In the genomic region with DNA sequence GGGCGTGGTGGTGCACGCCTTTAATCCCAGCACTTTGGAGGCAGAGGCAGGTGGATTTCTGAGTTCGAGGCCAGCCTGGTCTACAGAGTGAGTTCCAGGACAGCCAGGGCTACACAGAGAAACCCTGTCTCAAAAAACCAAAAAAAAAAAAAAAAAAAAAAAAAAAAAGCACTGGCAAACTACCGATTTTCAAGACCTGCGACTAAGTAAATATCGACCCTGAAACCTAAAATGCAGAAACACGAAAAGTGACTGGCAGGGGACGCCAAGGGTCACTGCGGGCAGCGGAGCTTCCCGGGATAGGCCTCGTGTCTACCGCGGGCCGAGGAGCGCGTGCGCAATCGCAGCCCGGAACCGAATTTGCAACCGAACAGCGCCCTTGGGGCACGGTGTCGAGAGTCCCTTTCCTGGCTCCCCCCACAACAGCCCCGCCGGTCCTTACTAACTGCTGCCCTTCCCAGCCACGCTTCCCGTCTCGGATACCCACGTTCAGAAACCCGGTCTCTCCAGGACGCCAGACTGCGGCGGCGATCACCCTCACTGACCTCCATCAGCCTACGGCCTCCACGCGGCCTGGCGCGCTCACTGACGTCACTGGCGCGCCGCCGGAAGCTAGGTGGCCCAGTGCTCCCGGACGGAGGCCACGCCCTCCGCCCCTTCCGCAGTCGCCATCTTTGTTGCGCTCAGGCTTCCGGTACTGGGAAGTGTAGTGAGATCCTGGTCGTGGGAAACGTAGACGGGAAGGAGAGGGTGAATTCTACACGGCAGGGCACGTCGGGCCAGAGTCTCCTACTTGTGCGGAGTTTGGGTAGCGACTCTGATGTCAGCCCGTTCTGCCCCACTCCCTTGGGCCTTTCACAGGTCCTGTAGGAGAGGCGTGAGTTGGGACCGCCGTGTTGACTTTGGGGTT, we compare ENCODE assay signal across 8 mouse cellular contexts. TPM values are rescaled to one million over a fixed set of nuclear protein-coding genes. Genes with fewer than 3 reads are reported as not detected.
DNase-seq lines count a peak whose midpoint lies in the region; ATAC-seq and TF ChIP-seq lines count a peak whose summit lies in the region.

A gene (minus strand): TSS at position 590 of the 910 bp plus-strand sequence.

- peak; percentile 96 for DNase-seq in 416B (ENCODE audit: low read depth)
- peak; percentile 92 for DNase-seq in heart, adult 8-10 months (ENCODE audit: low spot score)
- peak; percentile 94 for DNase-seq in kidney, adult 9 months
- DNase-seq in limb, embryonic 14.5 days (ENCODE audit: low spot score), result peak; percentile 95
- DNase-seq in midbrain, postnatal 0 days (ENCODE audit: low spot score), result peak; percentile 97
- peak; percentile 82 to 85 for DNase-seq in spleen, postnatal 14 days (ENCODE audit: low spot score in 2 of 2)

- no peak for TF ChIP-seq CTCF in bone marrow, adult 2 months (IDR thresholded peaks at IDR 0.05; ENCODE audit: control insufficient read depth, insufficient read depth, low read length)
- peak; percentile 1; the same call in 1 of the 2 replicates for TF ChIP-seq CTCF in midbrain, postnatal 0 days (IDR thresholded peaks at IDR 0.05)

- H3K4me3 ChIP-seq in bone marrow, adult 2 months (replicated peaks; ENCODE audit: control insufficient read depth, low read depth, low read length), result peak within 1 kb of the TSS; percentile 90
- H3K4me3 ChIP-seq in embryonic facial prominence, embryonic 15.5 days (replicated peaks), result peak within 1 kb of the TSS; percentile 88
- peak within 1 kb of the TSS; percentile 66 for H3K4me3 ChIP-seq in limb, embryonic 14.5 days (replicated peaks; ENCODE audit: low read length)
- H3K4me3 ChIP-seq in midbrain, postnatal 0 days (ENCODE audit: low read depth, low read length), result peak within 1 kb of the TSS; percentile 69

- H3K4me2 ChIP-seq in embryonic facial prominence, embryonic 15.5 days (replicated peaks), result peak within 1 kb of the TSS; percentile 85
- peak within 1 kb of the TSS; percentile 78 for H3K4me2 ChIP-seq in limb, embryonic 14.5 days (replicated peaks; ENCODE audit: low read depth, low read length, severe bottlenecking)
- H3K4me2 ChIP-seq in midbrain, postnatal 0 days (ENCODE audit: low read depth, low read length, poor library complexity, severe bottlenecking), result peak within 1 kb of the TSS; percentile 69

- H3K9me3 ChIP-seq in embryonic facial prominence, embryonic 15.5 days (replicated peaks), result no peaks in the 10 kb centered on the region
- H3K9me3 ChIP-seq in limb, embryonic 14.5 days (ENCODE audit: control insufficient read depth, low read length), result no peaks in the 10 kb centered on the region
- H3K9me3 ChIP-seq in midbrain, postnatal 0 days (ENCODE audit: low read length), result no peaks in the 10 kb centered on the region

- peak within 1 kb of the TSS; percentile 71 for H3K9ac ChIP-seq in embryonic facial prominence, embryonic 15.5 days
- peak within 1 kb of the TSS; percentile 70 for H3K9ac ChIP-seq in limb, embryonic 14.5 days (ENCODE audit: low read depth, low read length, severe bottlenecking)
- H3K9ac ChIP-seq in midbrain, postnatal 0 days (replicated peaks; ENCODE audit: low read length, poor library complexity, severe bottlenecking), result peak within 1 kb of the TSS; percentile 76

- H3K4me1 ChIP-seq in bone marrow, adult 2 months (ENCODE audit: control insufficient read depth, insufficient read depth, low read length), result peaks cover 6% of the 10 kb centered on the region; the same call in 1 of the 2 replicates
- peaks cover 24% of the 10 kb centered on the region for H3K4me1 ChIP-seq in embryonic facial prominence, embryonic 15.5 days
- peaks cover 13% of the 10 kb centered on the region for H3K4me1 ChIP-seq in limb, embryonic 14.5 days (ENCODE audit: control insufficient read depth, insufficient read depth, low read length)
- peaks cover 14% of the 10 kb centered on the region for H3K4me1 ChIP-seq in midbrain, postnatal 0 days (ENCODE audit: insufficient read depth, low read length)

- under 1% methylated on average over 66 of the region's 66 CpGs for WGBS in bone marrow, adult 2 months
- under 1% methylated on average over 66 of the region's 66 CpGs for WGBS in embryonic facial prominence, embryonic 15.5 days
- WGBS in limb, embryonic 14.5 days, result under 1% methylated on average over 60 of the region's 66 CpGs
- WGBS in midbrain, postnatal 0 days, result under 1% methylated on average over 64 of the region's 66 CpGs

- peak; percentile 92 for ATAC-seq in embryonic facial prominence, embryonic 15.5 days (ENCODE audit: insufficient number of reproducible peaks, low FRiP score, low TSS enrichment, low read depth)
- ATAC-seq in limb, embryonic 14.5 days (ENCODE audit: low FRiP score, low read depth), result peak; percentile 96
- peak; percentile 95 for ATAC-seq in midbrain, postnatal 0 days (ENCODE audit: low FRiP score)

- H3K36me3 ChIP-seq in embryonic facial prominence, embryonic 15.5 days, result peaks cover 32% of the 10 kb centered on the region
- H3K36me3 ChIP-seq in limb, embryonic 14.5 days (ENCODE audit: control insufficient read depth, insufficient read depth, low read length), result peaks cover 39% of the 10 kb centered on the region
- H3K36me3 ChIP-seq in midbrain, postnatal 0 days (ENCODE audit: insufficient read depth, low read length), result peaks cover 24% of the 10 kb centered on the region

- H3K27ac ChIP-seq in bone marrow, adult 2 months (ENCODE audit: control insufficient read depth, insufficient read depth, low read depth, low read length, poor library complexity), result peak within 1 kb of the TSS; percentile 96
- peak within 1 kb of the TSS; percentile 91 for H3K27ac ChIP-seq in embryonic facial prominence, embryonic 15.5 days (replicated peaks)
- peak within 1 kb of the TSS; percentile 83 for H3K27ac ChIP-seq in limb, embryonic 14.5 days (replicated peaks; ENCODE audit: low read depth, low read length)
- peak within 1 kb of the TSS; percentile 82 for H3K27ac ChIP-seq in midbrain, postnatal 0 days (ENCODE audit: low read depth, low read length)

- no peaks in the 10 kb centered on the region for H3K27me3 ChIP-seq in embryonic facial prominence, embryonic 15.5 days
- no peaks in the 10 kb centered on the region for H3K27me3 ChIP-seq in limb, embryonic 14.5 days (ENCODE audit: control insufficient read depth, insufficient read depth, low read length)
- H3K27me3 ChIP-seq in midbrain, postnatal 0 days (ENCODE audit: insufficient read depth, low read length), result no peaks in the 10 kb centered on the region

- peak; percentile 72; the same call in 1 of the 2 replicates for TF ChIP-seq POLR2A in bone marrow, adult 2 months (IDR thresholded peaks at IDR 0.05; ENCODE audit: borderline replicate concordance, control insufficient read depth, low read depth, low read length)
- TF ChIP-seq POLR2A in limb, embryonic 14.5 days (IDR thresholded peaks at IDR 0.05; ENCODE audit: borderline replicate concordance, extremely low read depth, insufficient read depth, insufficient read length), result peak; percentile 89; the same call in 1 of the 2 replicates

RNA-seq across cellular contexts. Expression of the gene that starts here (rescaled TPM):
- 42.4 and 68.1 TPM in 2 replicates for polyA plus RNA-seq in bone marrow, adult 2 months (2011; ENCODE audit: insufficient read depth, insufficient read length, low replicate concordance, missing spikeins)
- 36.0 and 40.4 TPM in 2 replicates for polyA plus RNA-seq in embryonic facial prominence, embryonic 15.5 days (2015; fragmentation: Nextera tagmentation; extraction: Ambion mirVana)
- 100 to 1,000 TPM in 3 of 4 experiments, 10 to 100 TPM in 1; 96.9 to 117 (median 106) TPM for total RNA-seq in heart, adult 8-10 months (2022)
- 108 and 147 TPM in 2 replicates for polyA plus RNA-seq in limb, embryonic 14.5 days (2012; rRNA removed)
- 33.8 and 34.3 TPM in 2 replicates for polyA plus RNA-seq in limb, embryonic 14.5 days (2014; fragmentation: Nextera tagmentation; extraction: Ambion mirVana)
- total RNA-seq in midbrain, postnatal 0 days (2014; rRNA removed), result 35.1 and 46.6 TPM in 2 replicates
- 31.3 and 31.4 TPM in 2 replicates for polyA plus RNA-seq in midbrain, postnatal 0 days (2015; fragmentation: Nextera tagmentation; extraction: Ambion mirVana)

Comparison
In these comparisons a context has a peak if more than half of its experiments do, and no peak if none do; other contexts are left out.
1. Peak in every context shown above with its lines: DNase-seq, ATAC-seq, H3K4me3 ChIP-seq and H3K27ac ChIP-seq.